Mouse (Mus musculus): Measurements from ENCODE around the gene Snx15. TPM values are rescaled to one million over a fixed set of nuclear protein-coding genes. Genes with fewer than 3 reads are reported as not detected.

The Snx15 gene
- polyA plus RNA-seq, 1 experiment from 2014 or later = 28.8 TPM

- WGBS (ENCODE audit: missing documents) = 32% methylated on average over 5 of the region's 5 CpGs
- peak overlapping the region; percentile 72 for H3K27ac ChIP-seq
- peaks cover 42% of the 10 kb centered on the region for H3K79me2 ChIP-seq (ENCODE audit: inconsistent target)
- H3K36me3 ChIP-seq (ENCODE audit: inconsistent target) = peaks cover 14% of the 10 kb centered on the region; the same call in 1 of the 2 replicates
- peak overlapping the region; percentile 7; the same call in 1 of the 2 replicates for H3K4me3 ChIP-seq (ENCODE audit: inconsistent target)
These were observed 54.2 kb downstream of the Snx15 start for GRCm38 (mm10) chr19:6073889-6074288.

GRCm38 (mm10) chr19:6071261-6071660 lies 56.8 kb downstream of the Snx15 start:
- H3K27ac ChIP-seq = no peak overlapping the region
- no peak overlapping the region for H3K4me3 ChIP-seq (ENCODE audit: inconsistent target)
- peaks cover 18% of the 10 kb centered on the region; the same call in 1 of the 2 replicates for H3K36me3 ChIP-seq (ENCODE audit: inconsistent target)
- peaks cover 36% of the 10 kb centered on the region for H3K79me2 ChIP-seq (ENCODE audit: inconsistent target)
- 60% methylated on average over 11 of the region's 19 CpGs for WGBS (ENCODE audit: missing documents)

- peaks cover 30% of the 10 kb centered on the region for H3K79me2 ChIP-seq (ENCODE audit: inconsistent target)
- H3K27ac ChIP-seq = no peak overlapping the region
- WGBS (ENCODE audit: missing documents) = 93% methylated on average over 31 of the region's 31 CpGs
- H3K4me3 ChIP-seq (ENCODE audit: inconsistent target) = no peak overlapping the region
- peaks cover 18% of the 10 kb centered on the region; the same call in 1 of the 2 replicates for H3K36me3 ChIP-seq (ENCODE audit: inconsistent target)
These were observed 57.4 kb downstream of the Snx15 start for GRCm38 (mm10) chr19:6070571-6071250.

- H3K27ac ChIP-seq = no peak overlapping the region
- H3K4me3 ChIP-seq (ENCODE audit: inconsistent target) = no peak overlapping the region
- WGBS (ENCODE audit: missing documents) = 89% methylated on average over 8 of the region's 10 CpGs
- H3K79me2 ChIP-seq (ENCODE audit: inconsistent target) = peaks cover 22% of the 10 kb centered on the region
- H3K36me3 ChIP-seq (ENCODE audit: inconsistent target) = peaks cover 18% of the 10 kb centered on the region; the same call in 1 of the 2 replicates
These were observed 58.3 kb downstream of the Snx15 start for GRCm38 (mm10) chr19:6069851-6070250.

Other genes starting within 250 kb of the Snx15 start
- gene Tigd3, start 234.2 kb downstream of the Snx15 start, polyA plus RNA-seq (2018) = 0.16 to 0.59 TPM (median 0.16 TPM) in 3 replicates
- 53.9 to 215 TPM (median 57.4 TPM) in 3 replicates for gene Dpf2, start 215.3 kb downstream of the Snx15 start, polyA plus RNA-seq (2018)
- gene Cdc42ep2, start 203.5 kb downstream of the Snx15 start, polyA plus RNA-seq (2018) = 1.2 to 3.4 TPM (median 1.7 TPM) in 3 replicates
- gene Pola2, start 164.1 kb downstream of the Snx15 start, polyA plus RNA-seq (2018) = 14.2 to 24.9 TPM (median 20.1 TPM) in 3 replicates
- not detected in 3 replicates for gene Slc22a20, start 142.2 kb downstream of the Snx15 start, polyA plus RNA-seq (2018)
- gene Capn1, start 112.4 kb downstream of the Snx15 start, polyA plus RNA-seq (2018) = 49.5 to 59.9 TPM (median 56.3 TPM) in 3 replicates
- gene Syvn1, start 81.7 kb downstream of the Snx15 start, polyA plus RNA-seq (2018) = 32.9 to 40.2 TPM (median 33.2 TPM) in 3 replicates
- gene Mrpl49, start 70.5 kb downstream of the Snx15 start, polyA plus RNA-seq (2018) = 21.9 to 37.4 TPM (median 33.3 TPM) in 3 replicates
- gene Fau, start 70.5 kb downstream of the Snx15 start, polyA plus RNA-seq (2018) = 767 to 1,640 TPM (median 1,335 TPM) in 3 replicates
- gene Znhit2, start 67.1 kb downstream of the Snx15 start, polyA plus RNA-seq (2018) = 4.0 to 21.8 TPM (median 18.1 TPM) in 3 replicates
- gene Tm7sf2, start 59.9 kb downstream of the Snx15 start, polyA plus RNA-seq (2018) = 4.6 to 21.1 TPM (median 17.5 TPM) in 3 replicates
- 20.2 to 48.8 TPM (median 37.7 TPM) in 3 replicates for gene Vps51, start 51.1 kb downstream of the Snx15 start, polyA plus RNA-seq (2018)
- gene Tmem262, start 48.3 kb downstream of the Snx15 start, polyA plus RNA-seq (2018) = not detected in 3 replicates
- gene Gm28374, start 46.0 kb downstream of the Snx15 start, polyA plus RNA-seq (2018) = 0.26 TPM in 1 of 3 replicates, not detected in the others
- gene Zfpl1, start 43.3 kb downstream of the Snx15 start, polyA plus RNA-seq (2018) = 28.7 to 39.1 TPM (median 33.7 TPM) in 3 replicates
- 1.4 to 7.1 TPM (median 2.5 TPM) in 3 replicates for gene Cdca5, start 43.3 kb downstream of the Snx15 start, polyA plus RNA-seq (2018)
- gene AC131692.1, start 33.9 kb downstream of the Snx15 start, polyA plus RNA-seq (2018) = 0.29 TPM in 1 of 3 replicates, not detected in the others
- gene Naaladl1, start 22.5 kb downstream of the Snx15 start, polyA plus RNA-seq (2018) = not detected in 3 replicates
- gene Sac3d1, start 9.7 kb downstream of the Snx15 start, polyA plus RNA-seq (2018) = 1.4 to 11.0 TPM (median 6.6 TPM) in 3 replicates
- gene Batf2, start 12.7 kb upstream of the Snx15 start, polyA plus RNA-seq (2018) = 5.7 to 15.6 TPM (median 5.9 TPM) in 3 replicates
- 24.6 to 32.9 TPM (median 27.4 TPM) in 3 replicates for gene Arl2, start 13.2 kb upstream of the Snx15 start, polyA plus RNA-seq (2018)
- gene Majin, start 56.1 kb upstream of the Snx15 start, polyA plus RNA-seq (2018) = 0.11 TPM in 1 of 3 replicates, not detected in the others
- not detected in 3 replicates for gene Gpha2, start 98.1 kb upstream of the Snx15 start, polyA plus RNA-seq (2018)
- 11.2 to 16.0 TPM (median 14.6 TPM) in 3 replicates for gene Ppp2r5b, start 107.6 kb upstream of the Snx15 start, polyA plus RNA-seq (2018)
- gene Atg2a, start 113.4 kb upstream of the Snx15 start, polyA plus RNA-seq (2018) = 8.9 to 17.0 TPM (median 9.9 TPM) in 3 replicates
- gene Ehd1, start 148.4 kb upstream of the Snx15 start, polyA plus RNA-seq (2018) = 42.9 to 146 TPM (median 81.6 TPM) in 3 replicates
- 1.3 to 3.5 TPM (median 2.8 TPM) in 3 replicates for gene Cdc42bpg, start 178.2 kb upstream of the Snx15 start, polyA plus RNA-seq (2018)
- gene Men1, start 206.7 kb upstream of the Snx15 start, polyA plus RNA-seq (2018) = 16.4 to 22.0 TPM (median 21.4 TPM) in 3 replicates
- 6.8 to 15.8 TPM (median 8.5 TPM) in 3 replicates for gene Map4k2, start 212.8 kb upstream of the Snx15 start, polyA plus RNA-seq (2018)
- 95.2 to 156 TPM (median 120 TPM) in 3 replicates for gene Sf1, start 235.4 kb upstream of the Snx15 start, polyA plus RNA-seq (2018)